Mouse (Mus musculus) forebrain, embryonic 11.5 days (tissue): ENCODE data around the gene Nhlrc4. TPM values are rescaled to one million over a fixed set of nuclear protein-coding genes. Genes with fewer than 3 reads are reported as not detected.

Experiments used
- ATAC-seq: fragments of 200-750 bp; cut with Nextera tagmentation; replicated peaks from 2 replicates; pipeline ENCODE4 v1.8.0; 2017; ENCODE audit warnings: moderate TSS enrichment; ENCODE audit not compliant: low FRiP score
- DNase-seq: peaks from one replicate; pipeline ENCODE4 v3.0.0-alpha.2; 2017; ENCODE audit warnings: low spot score
- H3K27ac ChIP-seq: fragments of 300-500 bp; sonication (generic); 2 replicates; pipeline ENCODE4 v1.5.1; 2014; ENCODE audit warnings: low read depth, low read length
- H3K27me3 ChIP-seq: fragments of 300-500 bp; sonication (generic); 2 replicates; pipeline ENCODE4 v1.6.1; 2014; ENCODE audit warnings: mild to moderate bottlenecking, low read length, mixed read lengths; ENCODE audit not compliant: control insufficient read depth, insufficient read depth
- H3K36me3 ChIP-seq: fragments of 300-500 bp; sonication (generic); 2 replicates; pipeline ENCODE4 v1.6.1; 2014; ENCODE audit warnings: mild to moderate bottlenecking, low read length, moderate library complexity, mixed read lengths; ENCODE audit not compliant: control insufficient read depth, insufficient read depth
- H3K4me1 ChIP-seq: fragments of 300-500 bp; sonication (generic); replicated peaks from 2 replicates; pipeline ENCODE4 v1.6.1; 2014; ENCODE audit warnings: low read length, mixed read lengths; ENCODE audit not compliant: control insufficient read depth, insufficient read depth
- H3K4me2 ChIP-seq: fragments of 300-500 bp; sonication (generic); 2 replicates; pipeline ENCODE4 v1.6.1; 2014; ENCODE audit warnings: low read depth, mild to moderate bottlenecking, low read length, moderate library complexity, mixed read lengths; ENCODE audit not compliant: severe bottlenecking
- H3K4me3 ChIP-seq: fragments of 300-500 bp; sonication (generic); 2 replicates; pipeline ENCODE4 v1.5.1; 2014; ENCODE audit warnings: low read depth, low read length
- H3K9ac ChIP-seq: fragments of 300-500 bp; sonication (generic); 2 replicates; pipeline ENCODE4 v1.6.1; 2014; ENCODE audit warnings: low read length
- H3K9me3 ChIP-seq: fragments of 300-500 bp; sonication (generic); 2 replicates; pipeline ENCODE4 v1.6.1; 2016; ENCODE audit warnings: low read length, mixed read lengths; ENCODE audit not compliant: control insufficient read depth
- WGBS: fragments of 180-500 bp; shearing (Covaris S2); extraction: QIAGEN DNeasy Blood & Tissue Kit; methylation state at CpG from one replicate; pipeline ENCODE4 v1.1.7; 2014; 5-methylcytosine and 5-hydroxymethylcytosine counted together
- polyA plus RNA-seq: library from polyadenylated mRNA; unstranded; fragments of >200 nt; fragmentation: Nextera tagmentation; extraction: Ambion mirVana; gene quantifications from 2 replicates; pipeline ENCODE4 v1.2.1, GENCODE M21; 2014

The Nhlrc4 gene
- 0.24 and 0.59 TPM in 2 replicates for polyA plus RNA-seq

GRCm38 (mm10) chr17:25944366-25945163, at the start of gene Nhlrc4, which contains the start of gene Pigq:
Nhlrc4 (minus strand) TSS chr17:25944961.
Pigq (minus strand) TSS chr17:25944936.
- no peaks in the 10 kb centered on the region for H3K27me3 ChIP-seq
- no peak for DNase-seq
- H3K4me2 ChIP-seq, result no peak within 1 kb of the TSS
- no peak within 1 kb of the TSS for H3K4me3 ChIP-seq
- WGBS, result 57% methylated on average over 6 of the region's 6 CpGs
- ATAC-seq, result no peak
- no peaks in the 10 kb centered on the region for H3K9me3 ChIP-seq
- H3K4me1 ChIP-seq, result peaks cover 5% of the 10 kb centered on the region; the same call in 1 of the 2 replicates
- no peak within 1 kb of the TSS for H3K27ac ChIP-seq
- H3K36me3 ChIP-seq, result no peaks in the 10 kb centered on the region
- 0 out of 2 replicates have a peak within 1 kb of the TSS, but pooled peaks have one; percentile 6 for H3K9ac ChIP-seq

- no peak overlapping the region for H3K4me2 ChIP-seq
- H3K9ac ChIP-seq, result no peak overlapping the region
- H3K4me3 ChIP-seq, result no peak overlapping the region
- DNase-seq, result no peak
- peaks cover under 1% of the 10 kb centered on the region; the same call in 1 of the 2 replicates for H3K36me3 ChIP-seq
- no peaks in the 10 kb centered on the region for H3K9me3 ChIP-seq
- no peaks in the 10 kb centered on the region for H3K4me1 ChIP-seq
- no peak overlapping the region for H3K27ac ChIP-seq
- H3K27me3 ChIP-seq, result no peaks in the 10 kb centered on the region
- ATAC-seq, result no peak
- 93% methylated on average over 3 of the region's 3 CpGs for WGBS
Measured at GRCm38 (mm10) chr17:25993489-25993888, 48.7 kb upstream of the Nhlrc4 start.

DNA sequence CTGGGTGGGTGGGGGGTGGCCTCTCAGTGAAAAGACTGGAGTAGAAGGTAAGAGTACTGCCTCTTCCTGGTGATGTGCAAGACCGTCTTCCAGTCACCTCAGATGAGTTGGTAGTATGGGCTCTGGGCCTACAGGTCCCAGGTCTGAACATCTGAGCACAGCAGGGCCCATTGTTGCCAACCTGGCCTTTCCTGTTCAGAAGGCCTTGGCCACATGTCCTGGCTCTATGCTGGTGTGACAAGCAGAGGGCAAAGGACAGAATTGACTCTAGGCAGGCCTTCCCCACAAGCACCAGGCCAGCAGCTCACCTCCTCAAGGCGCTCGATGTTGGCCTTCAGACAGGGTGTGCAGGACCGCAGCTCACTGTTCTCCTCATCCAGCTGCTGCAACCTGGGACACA, 47.5 kb upstream of the Nhlrc4 start:
- no peak overlapping the region for H3K4me2 ChIP-seq
- no peak overlapping the region for H3K9ac ChIP-seq
- H3K27ac ChIP-seq, result no peak overlapping the region
- over 99% methylated on average over 4 of the region's 4 CpGs for WGBS
- no peaks in the 10 kb centered on the region for H3K27me3 ChIP-seq
- H3K4me3 ChIP-seq, result no peak overlapping the region
- ATAC-seq (no peak), DNase-seq (no peak)
- no peaks in the 10 kb centered on the region for H3K9me3 ChIP-seq
- no peaks in the 10 kb centered on the region for H3K4me1 ChIP-seq
- no peaks in the 10 kb centered on the region; the same call in 1 of the 2 replicates for H3K36me3 ChIP-seq

- ATAC-seq (no peak), DNase-seq (no peak)
- no peak overlapping the region for H3K4me2 ChIP-seq
- no peaks in the 10 kb centered on the region for H3K27me3 ChIP-seq
- no peak overlapping the region for H3K27ac ChIP-seq
- H3K36me3 ChIP-seq, result no peaks in the 10 kb centered on the region; the same call in 1 of the 2 replicates
- 95% methylated on average over 5 of the region's 5 CpGs for WGBS
- no peaks in the 10 kb centered on the region for H3K4me1 ChIP-seq
- H3K4me3 ChIP-seq, result no peak overlapping the region
- H3K9me3 ChIP-seq, result no peaks in the 10 kb centered on the region
- no peak overlapping the region for H3K9ac ChIP-seq
Measured at GRCm38 (mm10) chr17:25990331-25990730, 45.6 kb upstream of the Nhlrc4 start.

- no peaks in the 10 kb centered on the region for H3K9me3 ChIP-seq
- H3K4me3 ChIP-seq, result peak within 1 kb of the TSS; percentile 90
- WGBS, result under 1% methylated on average over 90 of the region's 91 CpGs
Measured at GRCm38 (mm10) chr17:25985306-25986294, 40.8 kb upstream of the Nhlrc4 start, which contains the start of gene Capn15. Capn15 (minus strand) TSS chr17:25985796.

GRCm38 (mm10) chr17:25984556-25985305, 40.0 kb upstream of the Nhlrc4 start:
- no peaks in the 10 kb centered on the region for H3K9me3 ChIP-seq
- no peak overlapping the region for H3K27ac ChIP-seq
- peak overlapping the region; percentile 87 for H3K4me2 ChIP-seq
- no peaks in the 10 kb centered on the region; the same call in 1 of the 2 replicates for H3K36me3 ChIP-seq
- no peak for ATAC-seq
- no peaks in the 10 kb centered on the region for H3K27me3 ChIP-seq
- peaks cover 6% of the 10 kb centered on the region; the same call in 1 of the 2 replicates for H3K4me1 ChIP-seq
- H3K4me3 ChIP-seq, result peak overlapping the region; percentile 90
- peak overlapping the region; percentile 91 for H3K9ac ChIP-seq
- no peak for DNase-seq
- WGBS, result 16% methylated on average over 17 of the region's 17 CpGs

More at GRCm38 (mm10) chr17:25985306-25986294, 40.8 kb upstream of the Nhlrc4 start, which contains the start of gene Capn15:
- Histone ChIP-seq H3K27ac (peak within 1 kb of the TSS; percentile 68), H3K4me1 (peaks cover 6% of the 10 kb centered on the region; the same call in 1 of the 2 replicates), H3K36me3 (no peaks in the 10 kb centered on the region; the same call in 1 of the 2 replicates), H3K27me3 (no peaks in the 10 kb centered on the region), H3K9ac (peak within 1 kb of the TSS; percentile 91), H3K4me2 (peak within 1 kb of the TSS; percentile 87)
- DNase-seq, result peak; percentile 96
- peak; percentile 99 for ATAC-seq

DNA sequence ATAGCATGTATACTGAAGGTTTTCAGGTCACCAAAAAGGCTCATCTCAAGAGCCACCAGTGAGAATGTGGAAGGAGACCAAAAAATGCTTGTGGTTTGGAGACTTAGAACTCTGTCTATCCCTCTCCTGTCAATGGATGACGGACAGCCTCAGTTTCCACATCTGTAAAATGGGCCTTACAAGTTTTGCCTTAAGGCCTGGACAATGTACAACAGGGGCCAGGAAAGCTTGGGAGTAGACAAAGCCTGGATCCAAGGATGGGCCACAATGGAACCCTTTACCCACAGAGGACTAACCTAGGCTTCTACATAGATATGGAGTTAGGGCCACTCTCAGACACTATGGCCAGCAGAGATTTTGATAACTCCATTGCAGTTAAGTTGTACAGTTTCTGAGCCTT, 39.3 kb upstream of the Nhlrc4 start:
- Histone ChIP-seq H3K4me3 (no peak overlapping the region), H3K27me3 (no peaks in the 10 kb centered on the region), H3K4me1 (peaks cover 6% of the 10 kb centered on the region; the same call in 1 of the 2 replicates), H3K9me3 (no peaks in the 10 kb centered on the region), H3K4me2 (peak overlapping the region; percentile 87; the same call in 1 of the 2 replicates), H3K27ac (no peak overlapping the region), H3K9ac (no peak overlapping the region), H3K36me3 (no peaks in the 10 kb centered on the region; the same call in 1 of the 2 replicates)
- 91% methylated on average over 1 of the region's 1 CpGs for WGBS
- DNase-seq, result no peak
- no peak for ATAC-seq
